Mouse (Mus musculus) stomach, postnatal 0 days (tissue): ENCODE measurements around the gene Sema4f.

Source experiments
- CTCF ChIP-seq: IDR thresholded peaks from 2 replicates; pipeline ENCODE4 v1.5.1; 2016; ENCODE audit warnings: antibody characterized with exemption, low read depth, mild to moderate bottlenecking, moderate library complexity
- EP300 ChIP-seq: optimal IDR thresholded peaks from 2 replicates; pipeline ENCODE3; 2016; ENCODE audit warnings: antibody characterized with exemption

- TF ChIP-seq CTCF: no peak
- no peak for TF ChIP-seq EP300
These were observed 37.0 kb downstream of the Sema4f start for GRCm38 (mm10) chr6:82902559-82902958.
